Mouse (Mus musculus): ENCODE measurements around the gene Col11a2. TPM values are rescaled to one million over a fixed set of nuclear protein-coding genes. Genes with fewer than 3 reads are reported as not detected.

The Col11a2 gene
- polyA plus RNA-seq, 1 experiment = 0.39 TPM

DNA sequence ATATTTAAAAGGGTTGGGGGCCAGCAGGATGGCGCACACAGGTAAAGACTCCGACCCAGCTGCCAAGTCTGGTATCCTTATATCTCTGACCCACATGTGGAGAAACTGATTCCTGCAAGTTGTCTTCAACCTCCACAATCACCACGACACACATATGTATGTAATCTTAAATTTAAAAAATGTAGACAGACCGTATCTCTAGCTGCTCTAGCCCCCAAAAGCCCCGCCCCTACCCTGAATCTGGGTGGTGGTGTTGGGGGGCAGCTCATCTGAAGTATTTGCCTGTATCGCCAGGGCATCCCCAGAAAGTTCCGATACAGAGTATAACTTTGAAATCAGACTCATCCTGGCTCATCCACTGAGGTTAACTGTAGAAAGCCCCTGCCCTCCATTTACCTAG is 67.3 kb downstream of the Col11a2 start:
- H3K36me3 ChIP-seq (ENCODE audit: control insufficient read depth, insufficient read depth, low read length) = peaks cover 2% of the 10 kb centered on the region
- DNase-seq = no peak
- no peaks in the 10 kb centered on the region for H3K27me3 ChIP-seq (replicated peaks; ENCODE audit: control insufficient read depth, insufficient read depth, low read length)
- 93% methylated on average over 7 of the region's 7 CpGs for WGBS
- H3K4me1 ChIP-seq (ENCODE audit: control insufficient read depth, insufficient read depth, low read length) = no peaks in the 10 kb centered on the region
- no peak overlapping the region for H3K27ac ChIP-seq (ENCODE audit: insufficient read depth, low read depth, low read length)
- no peak overlapping the region for H3K4me3 ChIP-seq (ENCODE audit: insufficient read depth, low read depth, low read length)
- TF ChIP-seq CTCF (conservative IDR thresholded peaks at IDR 0.05; ENCODE audit: insufficient read depth, insufficient read length, low read depth, low read length) = no peak
- no peak for TF ChIP-seq POLR2A (IDR thresholded peaks at IDR 0.05; ENCODE audit: low read depth, low read length)

DNA sequence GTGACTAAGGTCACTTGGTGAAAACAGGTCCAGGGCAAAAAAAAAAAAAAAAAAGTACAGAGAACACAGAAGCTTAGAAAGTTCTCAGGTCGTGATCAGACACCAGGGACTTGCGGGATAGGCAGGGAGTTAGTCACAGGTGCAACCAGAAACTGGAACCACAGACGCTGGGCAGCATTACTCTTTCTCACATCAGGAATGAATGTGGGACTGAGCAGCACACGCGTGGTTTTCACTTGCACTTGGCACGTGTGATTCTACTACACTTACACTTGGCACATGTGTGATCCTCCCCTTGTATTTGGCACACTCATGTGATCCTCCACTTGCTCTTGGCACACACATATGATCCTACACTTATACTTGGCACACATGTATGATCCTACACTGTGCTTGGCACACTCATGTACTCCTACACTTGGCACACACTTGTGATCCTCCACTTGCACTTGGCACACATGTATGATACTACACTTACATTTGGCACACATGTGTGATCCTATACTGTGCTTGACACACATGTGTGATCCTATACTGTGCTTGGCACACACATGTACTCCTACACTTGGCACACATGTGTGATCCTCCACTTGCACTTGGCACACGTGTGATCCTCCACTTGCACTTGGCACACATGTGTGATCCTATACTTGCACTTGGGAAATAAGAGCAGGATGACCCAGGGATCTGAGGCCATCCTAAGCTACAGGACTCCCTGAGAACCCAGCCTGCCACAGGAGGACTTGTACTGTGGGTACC is 68.1 kb downstream of the Col11a2 start:
- TF ChIP-seq POLR2A (IDR thresholded peaks at IDR 0.05; ENCODE audit: low read depth, low read length) = no peak
- no peak for TF ChIP-seq CTCF (conservative IDR thresholded peaks at IDR 0.05; ENCODE audit: insufficient read depth, insufficient read length, low read depth, low read length)
- Histone ChIP-seq H3K4me1 (ENCODE audit: control insufficient read depth, insufficient read depth, low read length) (no peaks in the 10 kb centered on the region), H3K4me3 (ENCODE audit: insufficient read depth, low read depth, low read length) (no peak overlapping the region), H3K36me3 (ENCODE audit: control insufficient read depth, insufficient read depth, low read length) (peaks cover 8% of the 10 kb centered on the region), H3K27ac (ENCODE audit: insufficient read depth, low read depth, low read length) (no peak overlapping the region), H3K27me3 (replicated peaks; ENCODE audit: control insufficient read depth, insufficient read depth, low read length) (no peaks in the 10 kb centered on the region)
- WGBS = 81% methylated on average over 7 of the region's 7 CpGs
- DNase-seq = no peak

GRCm38 (mm10) chr17:34108460-34108859 is 69.2 kb downstream of the Col11a2 start:
- WGBS = 71% methylated on average over 6 of the region's 6 CpGs
- Histone ChIP-seq H3K4me1 (ENCODE audit: control insufficient read depth, insufficient read depth, low read length) (no peaks in the 10 kb centered on the region), H3K27me3 (replicated peaks; ENCODE audit: control insufficient read depth, insufficient read depth, low read length) (no peaks in the 10 kb centered on the region), H3K4me3 (ENCODE audit: insufficient read depth, low read depth, low read length) (no peak overlapping the region), H3K36me3 (ENCODE audit: control insufficient read depth, insufficient read depth, low read length) (peaks cover 19% of the 10 kb centered on the region), H3K27ac (ENCODE audit: insufficient read depth, low read depth, low read length) (no peak overlapping the region)
- no peak for DNase-seq
- no peak for TF ChIP-seq POLR2A (IDR thresholded peaks at IDR 0.05; ENCODE audit: low read depth, low read length)
- no peak for TF ChIP-seq CTCF (conservative IDR thresholded peaks at IDR 0.05; ENCODE audit: insufficient read depth, insufficient read length, low read depth, low read length)

DNA sequence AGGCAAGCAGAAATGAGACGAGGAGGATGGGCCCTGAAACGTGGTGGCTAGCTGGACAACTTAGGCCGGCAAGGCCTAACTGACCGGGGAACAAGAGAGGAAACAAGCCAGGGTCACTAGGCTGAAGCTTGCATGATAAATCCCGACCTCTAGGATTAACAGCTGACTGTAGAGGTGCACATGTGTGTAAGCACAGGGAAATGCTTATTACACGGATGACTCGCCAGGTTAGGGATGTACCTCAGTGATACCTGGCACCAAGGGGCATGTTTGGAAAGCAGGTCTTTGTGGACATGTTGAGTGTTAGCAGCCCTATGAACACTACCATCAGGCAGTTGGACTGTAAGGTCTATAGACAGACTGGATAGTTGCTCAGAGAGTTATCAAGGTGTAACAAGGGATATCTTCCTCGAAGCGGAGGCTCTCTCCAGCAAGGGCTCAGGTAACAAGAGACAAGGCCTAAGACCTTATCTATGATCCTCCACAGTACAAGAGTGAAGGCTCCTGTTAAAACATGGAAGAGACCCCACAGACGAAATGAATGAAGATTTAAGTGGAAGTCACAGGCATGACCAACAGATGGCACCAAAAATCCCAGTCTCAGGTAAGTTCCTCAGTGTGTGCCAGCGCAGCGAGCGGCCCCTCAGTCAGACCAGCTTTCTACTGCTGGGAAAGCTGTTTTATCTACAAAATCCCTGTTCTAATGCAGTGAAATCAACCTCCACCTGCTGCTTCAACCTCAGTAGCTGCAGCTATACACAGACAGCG is 70.0 kb downstream of the Col11a2 start:
- DNase-seq = no peak

GRCm38 (mm10) chr17:34109806-34110195 is 70.6 kb downstream of the Col11a2 start:
- Histone ChIP-seq H3K36me3 (ENCODE audit: control insufficient read depth, insufficient read depth, low read length) (peaks cover 28% of the 10 kb centered on the region), H3K27ac (ENCODE audit: insufficient read depth, low read depth, low read length) (no peak overlapping the region), H3K4me3 (ENCODE audit: insufficient read depth, low read depth, low read length) (no peak overlapping the region), H3K4me1 (ENCODE audit: control insufficient read depth, insufficient read depth, low read length) (no peaks in the 10 kb centered on the region), H3K27me3 (replicated peaks; ENCODE audit: control insufficient read depth, insufficient read depth, low read length) (no peaks in the 10 kb centered on the region)
- no peak for TF ChIP-seq CTCF (conservative IDR thresholded peaks at IDR 0.05; ENCODE audit: insufficient read depth, insufficient read length, low read depth, low read length)
- TF ChIP-seq POLR2A (IDR thresholded peaks at IDR 0.05; ENCODE audit: low read depth, low read length) = no peak
- WGBS = 71% methylated on average over 3 of the region's 3 CpGs
- DNase-seq = no peak

More for the DNA sequence above, 70.0 kb downstream of the Col11a2 start:
- Histone ChIP-seq H3K27me3 (replicated peaks; ENCODE audit: control insufficient read depth, insufficient read depth, low read length) (no peaks in the 10 kb centered on the region), H3K4me3 (ENCODE audit: insufficient read depth, low read depth, low read length) (no peak overlapping the region), H3K27ac (ENCODE audit: insufficient read depth, low read depth, low read length) (no peak overlapping the region), H3K36me3 (ENCODE audit: control insufficient read depth, insufficient read depth, low read length) (peaks cover 26% of the 10 kb centered on the region), H3K4me1 (ENCODE audit: control insufficient read depth, insufficient read depth, low read length) (no peaks in the 10 kb centered on the region)
- 78% methylated on average over 14 of the region's 14 CpGs for WGBS
- TF ChIP-seq POLR2A (IDR thresholded peaks at IDR 0.05; ENCODE audit: low read depth, low read length) (no peak), CTCF (conservative IDR thresholded peaks at IDR 0.05; ENCODE audit: insufficient read depth, insufficient read length, low read depth, low read length) (peak; percentile 29; the same call in 1 of the 2 replicates)

- Histone ChIP-seq H3K27me3 (replicated peaks; ENCODE audit: control insufficient read depth, insufficient read depth, low read length) (no peaks in the 10 kb centered on the region), H3K4me1 (ENCODE audit: control insufficient read depth, insufficient read depth, low read length) (no peaks in the 10 kb centered on the region), H3K36me3 (ENCODE audit: control insufficient read depth, insufficient read depth, low read length) (peaks cover 32% of the 10 kb centered on the region), H3K27ac (ENCODE audit: insufficient read depth, low read depth, low read length) (no peak overlapping the region), H3K4me3 (ENCODE audit: insufficient read depth, low read depth, low read length) (no peak overlapping the region)
- TF ChIP-seq CTCF (conservative IDR thresholded peaks at IDR 0.05; ENCODE audit: insufficient read depth, insufficient read length, low read depth, low read length) (no peak), POLR2A (IDR thresholded peaks at IDR 0.05; ENCODE audit: low read depth, low read length) (no peak)
- WGBS = 41% methylated on average over 8 of the region's 8 CpGs
- no peak for DNase-seq
Measured at GRCm38 (mm10) chr17:34110309-34110708, 71.1 kb downstream of the Col11a2 start.

DNA sequence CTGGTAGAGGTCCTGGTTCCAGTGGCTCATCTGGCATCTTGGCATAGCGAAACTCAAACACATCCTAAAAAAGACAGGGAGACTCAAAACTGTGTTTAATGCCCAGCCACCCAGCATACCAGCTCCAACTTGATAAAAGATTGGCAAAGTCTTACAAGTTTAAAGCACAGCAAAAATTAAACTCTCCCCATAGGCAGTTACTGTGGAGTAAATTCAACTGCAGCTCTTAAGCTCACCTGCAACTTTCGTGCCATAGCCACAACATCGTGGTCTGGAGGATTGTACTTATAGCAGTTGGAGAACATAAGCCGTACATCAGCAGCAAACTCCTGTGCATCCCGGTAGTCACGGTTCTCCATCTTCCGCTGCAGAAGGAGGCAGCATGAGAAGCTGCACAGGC is 74.9 kb downstream of the Col11a2 start:
- Histone ChIP-seq H3K4me1 (ENCODE audit: control insufficient read depth, insufficient read depth, low read length) (peaks cover 6% of the 10 kb centered on the region), H3K27ac (ENCODE audit: insufficient read depth, low read depth, low read length) (no peak overlapping the region), H3K27me3 (replicated peaks; ENCODE audit: control insufficient read depth, insufficient read depth, low read length) (no peaks in the 10 kb centered on the region), H3K36me3 (ENCODE audit: control insufficient read depth, insufficient read depth, low read length) (peaks cover 55% of the 10 kb centered on the region), H3K4me3 (ENCODE audit: insufficient read depth, low read depth, low read length) (no peak overlapping the region)
- WGBS = 75% methylated on average over 7 of the region's 7 CpGs
- DNase-seq = no peak
- TF ChIP-seq CTCF (conservative IDR thresholded peaks at IDR 0.05; ENCODE audit: insufficient read depth, insufficient read length, low read depth, low read length) (no peak), POLR2A (IDR thresholded peaks at IDR 0.05; ENCODE audit: low read depth, low read length) (no peak)

Other genes with a start within 250 kb of the Col11a2 start
- gene Kank3, start 228.9 kb upstream of the Col11a2 start, polyA plus RNA-seq (2012; rRNA removed) = 83.0 and 89.3 TPM in 2 replicates
- gene Rps28, start 214.9 kb upstream of the Col11a2 start, polyA plus RNA-seq (2012; rRNA removed) = 620 and 1,023 TPM in 2 replicates
- 672 and 745 TPM in 2 replicates for gene Ndufa7, start 214.9 kb upstream of the Col11a2 start, polyA plus RNA-seq (2012; rRNA removed)
- 71.3 and 87.8 TPM in 2 replicates for gene Cd320, start 196.3 kb upstream of the Col11a2 start, polyA plus RNA-seq (2012; rRNA removed)
- gene Gm7029, start 165.6 kb upstream of the Col11a2 start, polyA plus RNA-seq (2012; rRNA removed) = not detected in 2 replicates
- gene Kifc1, start 148.8 kb upstream of the Col11a2 start, polyA plus RNA-seq (2012; rRNA removed) = 1.3 and 1.6 TPM in 2 replicates
- not detected in 2 replicates for gene Platr17, start 134.3 kb upstream of the Col11a2 start, polyA plus RNA-seq (2012; rRNA removed)
- 33.3 and 35.0 TPM in 2 replicates for gene Daxx, start 130.0 kb upstream of the Col11a2 start, polyA plus RNA-seq (2012; rRNA removed)
- 106 and 112 TPM in 2 replicates for gene Tapbp, start 123.5 kb upstream of the Col11a2 start, polyA plus RNA-seq (2012; rRNA removed)
- 31.6 and 54.0 TPM in 2 replicates for gene Zbtb22, start 123.5 kb upstream of the Col11a2 start, polyA plus RNA-seq (2012; rRNA removed)
- gene Rgl2, start 109.9 kb upstream of the Col11a2 start, polyA plus RNA-seq (2012; rRNA removed) = 61.8 and 78.6 TPM in 2 replicates
- gene Pfdn6, start 99.1 kb upstream of the Col11a2 start, polyA plus RNA-seq (2012; rRNA removed) = 27.4 and 41.1 TPM in 2 replicates
- gene Wdr46, start 98.8 kb upstream of the Col11a2 start, polyA plus RNA-seq (2012; rRNA removed) = 15.3 and 16.0 TPM in 2 replicates
- 6.7 and 7.8 TPM in 2 replicates for gene B3galt4, start 87.9 kb upstream of the Col11a2 start, polyA plus RNA-seq (2012; rRNA removed)
- gene Vps52, start 83.6 kb upstream of the Col11a2 start, polyA plus RNA-seq (2012; rRNA removed) = 54.2 and 60.5 TPM in 2 replicates
- 342 and 406 TPM in 2 replicates for gene Rps18, start 83.4 kb upstream of the Col11a2 start, polyA plus RNA-seq (2012; rRNA removed)
- 1,162 and 1,255 TPM in 2 replicates for gene H2-K1, start 39.1 kb upstream of the Col11a2 start, polyA plus RNA-seq (2012; rRNA removed)
- 30.4 and 36.3 TPM in 2 replicates for gene Ring1, start 14.8 kb upstream of the Col11a2 start, polyA plus RNA-seq (2012; rRNA removed)
- 165 and 208 TPM in 2 replicates for gene H2-Ke6, start 11.4 kb upstream of the Col11a2 start, polyA plus RNA-seq (2012; rRNA removed)
- gene Slc39a7, start 7.8 kb upstream of the Col11a2 start, polyA plus RNA-seq (2012; rRNA removed) = 90.4 and 106 TPM in 2 replicates
- gene Rxrb, start 7.6 kb upstream of the Col11a2 start, polyA plus RNA-seq (2012; rRNA removed) = 49.3 and 59.2 TPM in 2 replicates
- gene H2-Oa, start 52.9 kb downstream of the Col11a2 start, polyA plus RNA-seq (2012; rRNA removed) = 3.1 and 8.5 TPM in 2 replicates
- gene H2-DMa, start 80.1 kb downstream of the Col11a2 start, polyA plus RNA-seq (2012; rRNA removed) = 30.1 and 37.1 TPM in 2 replicates
- gene Brd2, start 83.2 kb downstream of the Col11a2 start, polyA plus RNA-seq (2012; rRNA removed) = 110 and 117 TPM in 2 replicates
- 3.2 and 15.6 TPM in 2 replicates for gene H2-DMb2, start 103.9 kb downstream of the Col11a2 start, polyA plus RNA-seq (2012; rRNA removed)
- 72.3 and 80.5 TPM in 2 replicates for gene H2-DMb1, start 113.6 kb downstream of the Col11a2 start, polyA plus RNA-seq (2012; rRNA removed)
- 14.5 and 19.4 TPM in 2 replicates for gene Tap1, start 148.1 kb downstream of the Col11a2 start, polyA plus RNA-seq (2012; rRNA removed)
- gene Psmb9, start 148.3 kb downstream of the Col11a2 start, polyA plus RNA-seq (2012; rRNA removed) = 21.5 and 32.3 TPM in 2 replicates
- 34.2 and 58.1 TPM in 2 replicates for gene Psmb8, start 158.3 kb downstream of the Col11a2 start, polyA plus RNA-seq (2012; rRNA removed)
- 25.0 and 29.2 TPM in 2 replicates for gene Tap2, start 164.1 kb downstream of the Col11a2 start, polyA plus RNA-seq (2012; rRNA removed)
- gene H2-Ob, start 199.5 kb downstream of the Col11a2 start, polyA plus RNA-seq (2012; rRNA removed) = 2.3 and 15.1 TPM in 2 replicates
- gene H2-Ab1, start 218.3 kb downstream of the Col11a2 start, polyA plus RNA-seq (2012; rRNA removed) = 419 and 490 TPM in 2 replicates
- 192 and 298 TPM in 2 replicates for gene H2-Aa, start 248.4 kb downstream of the Col11a2 start, polyA plus RNA-seq (2012; rRNA removed)